Mouse (Mus musculus) olfactory bulb, adult 2 months (tissue): ENCODE measurements around the gene Adcy6. TPM values are rescaled to one million over a fixed set of nuclear protein-coding genes. Genes with fewer than 3 reads are reported as not detected.
"Not testable (repeated sequence)": the region's sequence is repeated elsewhere in the genome, so short reads cannot be mapped to it uniquely, and the experiment has no call there.

Experiments used
- H3K27ac ChIP-seq: fragments of 200-500 bp; 2 replicates; pipeline ENCODE4 v1.5.1; 2012; ENCODE audit warnings: low read depth, low read length; ENCODE audit not compliant: insufficient read depth
- H3K4me1 ChIP-seq: fragments of 200-500 bp; 2 replicates; pipeline ENCODE4 v1.6.1; 2012; ENCODE audit warnings: low read length; ENCODE audit not compliant: control insufficient read depth, insufficient read depth
- H3K4me3 ChIP-seq: fragments of 200-500 bp; 2 replicates; pipeline ENCODE4 v1.5.1; 2012; ENCODE audit warnings: mild to moderate bottlenecking, low read depth, low read length, moderate library complexity; ENCODE audit not compliant: insufficient read depth
- CTCF ChIP-seq: fragments of 200-500 bp; IDR thresholded peaks from 2 replicates; pipeline ENCODE4 v1.5.1; 2012; ENCODE audit warnings: low read depth, mild to moderate bottlenecking, low read length, moderate library complexity; ENCODE audit not compliant: insufficient read depth
- POLR2A ChIP-seq: fragments of 200-500 bp; IDR thresholded peaks from 2 replicates; pipeline ENCODE4 v1.6.1; 2012; ENCODE audit warnings: mild to moderate bottlenecking, low read depth, low read length, moderate library complexity; ENCODE audit not compliant: insufficient read depth
- WGBS: fragments of 180-500 bp; shearing (Covaris S2); methylation state at CpG from one replicate; pipeline ENCODE4 v1.1.7; 2018; 5-methylcytosine and 5-hydroxymethylcytosine counted together
- polyA plus RNA-seq: library from polyadenylated mRNA; stranded (reverse); fragments of >200 nt; gene quantifications from 2 replicates; pipeline ENCODE4 v1.2.4, GENCODE M21; 2012; ENCODE audit warnings: low replicate concordance; ENCODE audit not compliant: missing spikeins, insufficient read depth, insufficient read length

The Adcy6 gene
- polyA plus RNA-seq, 1 experiment = not detected

GRCm38 (mm10) chr15:98594193-98594592 is 15.7 kb downstream of the Adcy6 start:
- Histone ChIP-seq H3K4me3 (no peak overlapping the region), H3K27ac (no peak overlapping the region), H3K4me1 (peaks cover 10% of the 10 kb centered on the region)
- TF ChIP-seq CTCF = no peak
- TF ChIP-seq POLR2A = no peak
- 62% methylated on average over 19 of the region's 19 CpGs for WGBS

DNA sequence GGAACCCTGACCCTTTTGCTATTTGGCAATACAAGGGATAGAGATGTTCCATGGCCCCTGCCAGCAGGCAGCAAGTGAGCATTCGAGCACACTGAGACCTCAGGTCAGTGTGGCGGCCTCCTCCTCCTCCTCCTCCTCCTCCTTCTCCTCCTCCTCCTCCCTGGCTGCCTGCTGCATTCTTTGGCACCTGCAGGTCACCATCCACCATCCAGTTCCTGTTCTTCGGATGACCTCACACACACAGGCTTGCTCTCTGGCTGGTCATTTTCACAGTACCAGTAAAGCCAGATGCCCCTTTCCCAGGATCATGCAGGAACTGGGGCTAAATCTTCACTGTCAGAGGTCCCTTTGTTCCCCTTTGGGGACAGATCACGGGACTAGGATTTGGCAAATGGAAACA is 18.5 kb downstream of the Adcy6 start:
- TF ChIP-seq POLR2A (no peak), CTCF (no peak)
- 72% methylated on average over 4 of the region's 4 CpGs for WGBS

GRCm38 (mm10) chr15:98589640-98590336 is 20.1 kb downstream of the Adcy6 start:
- 82% methylated on average over 7 of the region's 7 CpGs for WGBS
- TF ChIP-seq CTCF = no peak
- TF ChIP-seq POLR2A = no peak
- Histone ChIP-seq H3K27ac (no peak overlapping the region), H3K4me1 (peaks cover 13% of the 10 kb centered on the region), H3K4me3 (no peak overlapping the region)

More for the DNA sequence above, 18.5 kb downstream of the Adcy6 start:
- Histone ChIP-seq H3K27ac (no peak overlapping the region), H3K4me3 (no peak overlapping the region), H3K4me1 (peaks cover 10% of the 10 kb centered on the region)

- Histone ChIP-seq H3K4me3 (no peak overlapping the region), H3K4me1 (peaks cover 11% of the 10 kb centered on the region; the same call in 1 of the 2 replicates), H3K27ac (no peak overlapping the region)
- TF ChIP-seq POLR2A (no peak), CTCF (no peak)
- 88% methylated on average over 11 of the region's 11 CpGs for WGBS
These were observed 22.1 kb downstream of the Adcy6 start for GRCm38 (mm10) chr15:98587751-98588150.

DNA sequence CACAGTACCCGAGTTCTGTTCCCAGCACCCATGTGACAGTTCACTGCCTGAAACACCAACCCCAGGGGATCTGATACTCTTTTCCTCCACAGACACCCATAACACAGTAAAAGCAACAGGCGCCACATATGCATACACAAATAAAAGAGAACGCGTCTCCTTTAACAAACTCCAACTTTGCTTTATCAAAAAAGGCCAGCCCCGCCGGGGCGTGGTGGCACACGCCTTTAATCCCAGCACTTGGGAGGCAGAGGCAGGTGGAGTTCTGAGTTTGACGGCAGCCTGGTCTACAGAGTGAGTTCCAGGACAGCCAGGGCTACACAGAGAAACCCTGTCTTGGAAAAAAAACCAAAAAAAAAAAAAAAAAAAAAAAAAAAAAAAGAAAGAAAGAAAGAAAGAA is 23.7 kb downstream of the Adcy6 start:
- not testable (repeated sequence) for H3K27ac ChIP-seq, H3K4me3 ChIP-seq
- WGBS = 81% methylated on average over 9 of the region's 9 CpGs
- peaks cover 15% of the 10 kb centered on the region; the same call in 1 of the 2 replicates for H3K4me1 ChIP-seq

DNA sequence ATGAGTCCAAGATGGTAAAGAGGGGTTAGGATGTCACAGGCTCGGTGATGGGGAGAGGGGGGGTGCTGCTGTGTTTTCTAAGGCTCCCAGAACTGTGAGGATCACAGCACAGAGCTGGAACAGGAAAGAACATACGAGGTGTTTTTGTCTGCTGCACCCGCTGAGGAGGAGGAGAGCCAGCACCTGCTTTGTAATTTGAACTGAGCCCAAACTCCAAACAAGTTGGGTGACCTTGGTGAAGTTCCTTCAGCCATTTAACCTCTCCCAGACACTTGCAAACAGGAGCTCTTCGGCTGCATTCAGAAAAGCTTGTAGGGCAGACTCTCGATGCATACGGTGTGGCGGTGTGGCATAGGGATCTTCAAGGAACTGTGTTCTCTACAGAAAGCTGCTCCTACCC is 24.5 kb downstream of the Adcy6 start:
- Histone ChIP-seq H3K27ac (no peak overlapping the region), H3K4me3 (no peak overlapping the region), H3K4me1 (peaks cover 15% of the 10 kb centered on the region; the same call in 1 of the 2 replicates)
- 45% methylated on average over 7 of the region's 7 CpGs for WGBS
- TF ChIP-seq CTCF (no peak), POLR2A (no peak)

DNA sequence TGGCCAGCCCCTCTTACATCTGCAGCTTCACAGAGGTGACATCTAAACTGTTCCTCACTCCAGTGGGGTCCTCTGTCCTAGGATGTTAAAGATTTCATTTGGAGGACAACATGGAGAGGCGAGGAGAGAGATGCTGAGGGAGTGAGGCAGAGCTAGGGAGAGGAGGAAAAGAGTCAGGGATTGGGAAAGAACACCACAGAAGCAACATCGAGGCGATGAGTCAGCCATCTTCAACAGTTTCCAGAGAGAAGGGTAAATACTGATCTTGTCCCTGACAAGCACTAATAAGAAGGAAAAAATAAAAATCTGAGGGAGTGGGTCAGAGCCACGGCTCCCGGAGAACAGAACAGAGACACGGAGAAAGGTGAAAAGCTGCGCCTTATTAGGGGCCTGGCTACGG is 26.9 kb downstream of the Adcy6 start:
- Histone ChIP-seq H3K4me3 (no peak overlapping the region), H3K27ac (peak overlapping the region; percentile 66), H3K4me1 (peaks cover 15% of the 10 kb centered on the region; the same call in 1 of the 2 replicates)
- TF ChIP-seq CTCF (no peak), POLR2A (no peak)
- 39% methylated on average over 8 of the region's 8 CpGs for WGBS

DNA sequence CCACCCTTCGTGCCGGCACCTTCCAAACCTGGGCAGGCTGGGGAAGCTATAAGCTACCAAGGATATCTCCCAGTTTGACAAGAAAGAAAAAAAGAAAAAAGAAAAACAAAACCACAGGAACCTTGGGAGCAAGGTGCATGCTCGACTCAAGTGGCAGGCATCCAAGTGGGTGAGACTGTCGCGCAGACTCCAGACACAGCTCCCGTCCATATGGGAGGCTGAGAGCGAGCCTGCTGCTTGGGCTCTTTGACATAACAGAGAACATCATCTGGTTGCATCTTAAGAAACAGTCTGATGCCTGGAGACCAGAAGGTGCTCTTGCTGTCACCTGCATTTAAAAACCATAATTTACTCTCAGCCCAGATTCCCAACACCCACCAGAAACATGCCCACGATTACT is 27.5 kb downstream of the Adcy6 start:
- Histone ChIP-seq H3K4me3 (no peak overlapping the region), H3K27ac (peak overlapping the region; percentile 66; the same call in 1 of the 2 replicates), H3K4me1 (peaks cover 15% of the 10 kb centered on the region; the same call in 1 of the 2 replicates)
- 64% methylated on average over 8 of the region's 8 CpGs for WGBS
- TF ChIP-seq POLR2A (no peak), CTCF (no peak)

DNA sequence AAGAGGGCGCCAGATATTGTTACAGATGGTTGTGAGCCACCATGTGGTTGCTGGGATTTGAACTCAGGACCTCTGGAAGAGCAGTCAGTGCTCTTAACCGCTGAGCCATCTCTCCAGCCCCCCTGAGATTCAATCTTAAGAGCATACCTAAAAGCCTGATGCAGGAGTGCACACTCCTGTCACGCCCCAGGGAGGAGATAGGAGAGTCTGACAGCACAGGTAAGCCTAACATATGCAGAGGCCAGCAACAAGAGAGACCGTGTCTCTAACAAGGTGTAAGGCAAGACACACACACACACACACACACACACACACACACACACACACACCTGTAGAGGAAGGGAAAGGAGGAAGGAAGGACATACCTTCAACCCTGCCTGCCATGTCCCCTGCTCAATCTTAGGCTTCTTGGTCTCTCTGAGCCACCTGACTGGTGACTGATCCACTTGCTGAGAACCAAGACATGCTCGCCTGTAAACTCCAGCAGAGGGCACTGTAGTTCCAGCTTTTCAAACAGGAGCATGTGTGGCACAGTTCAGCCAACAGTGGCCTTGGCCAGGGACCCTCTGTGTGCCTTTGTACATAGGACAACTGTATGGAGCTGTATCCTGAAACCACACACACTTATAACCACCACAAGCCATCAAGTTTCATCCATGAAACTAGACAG is 29.9 kb downstream of the Adcy6 start:
- H3K4me3 ChIP-seq = no peak overlapping the region
- WGBS = 41% methylated on average over 5 of the region's 5 CpGs
- peaks cover 12% of the 10 kb centered on the region; the same call in 1 of the 2 replicates for H3K4me1 ChIP-seq
- no peak overlapping the region for H3K27ac ChIP-seq
- TF ChIP-seq CTCF = peak; percentile 42; the same call in 1 of the 2 replicates
- TF ChIP-seq POLR2A = no peak

GRCm38 (mm10) chr15:98579310-98579709 is 30.6 kb downstream of the Adcy6 start:
- Histone ChIP-seq H3K4me3 (no peak overlapping the region), H3K4me1 (peaks cover 12% of the 10 kb centered on the region; the same call in 1 of the 2 replicates), H3K27ac (no peak overlapping the region)
- WGBS = 83% methylated on average over 2 of the region's 2 CpGs
- TF ChIP-seq POLR2A (no peak), CTCF (no peak)
